Mouse (Mus musculus) hindbrain, embryonic 11.5 days (tissue): ENCODE data around the gene Abcg1. TPM values are rescaled to one million over a fixed set of nuclear protein-coding genes. Genes with fewer than 3 reads are reported as not detected.

Source experiments
- ATAC-seq: fragments of 200-750 bp; cut with Nextera tagmentation; 2 replicates; pipeline ENCODE4 v1.8.0; 2017; ENCODE audit warnings: mild to moderate bottlenecking, moderate TSS enrichment, moderate library complexity; ENCODE audit not compliant: low FRiP score
- DNase-seq: peaks from one replicate; pipeline ENCODE4 v3.0.0-alpha.2; 2015; ENCODE audit warnings: low spot score
- H3K27ac ChIP-seq: fragments of 300-500 bp; sonication (generic); 2 replicates; pipeline ENCODE4 v1.5.1; 2014; ENCODE audit warnings: mild to moderate bottlenecking, low read depth, low read length
- H3K27me3 ChIP-seq: fragments of 300-500 bp; sonication (generic); 2 replicates; pipeline ENCODE4 v1.6.1; 2014; ENCODE audit warnings: mild to moderate bottlenecking, low read length, moderate library complexity, mixed read lengths; ENCODE audit not compliant: control insufficient read depth, insufficient read depth
- H3K36me3 ChIP-seq: fragments of 300-500 bp; sonication (generic); 2 replicates; pipeline ENCODE4 v1.6.1; 2014; ENCODE audit warnings: mild to moderate bottlenecking, low read length, moderate library complexity, mixed read lengths; ENCODE audit not compliant: control insufficient read depth, insufficient read depth
- H3K4me1 ChIP-seq: fragments of 300-500 bp; sonication (generic); replicated peaks from 2 replicates; pipeline ENCODE4 v1.6.1; 2014; ENCODE audit warnings: low read length, mixed read lengths; ENCODE audit not compliant: control insufficient read depth, insufficient read depth
- H3K4me2 ChIP-seq: fragments of 300-500 bp; sonication (generic); replicated peaks from 2 replicates; pipeline ENCODE4 v1.6.1; 2014; ENCODE audit warnings: mild to moderate bottlenecking, low read depth, low read length
- H3K4me3 ChIP-seq: fragments of 300-500 bp; sonication (generic); 2 replicates; pipeline ENCODE4 v1.5.1; 2014; ENCODE audit warnings: low read depth, low read length
- H3K9ac ChIP-seq: fragments of 300-500 bp; sonication (generic); 2 replicates; pipeline ENCODE4 v1.6.1; 2014; ENCODE audit warnings: low read depth, low read length
- H3K9me3 ChIP-seq: fragments of 300-500 bp; sonication (generic); 2 replicates; pipeline ENCODE4 v1.6.1; 2016; ENCODE audit warnings: low read length; ENCODE audit not compliant: control insufficient read depth
- WGBS: fragments of 180-500 bp; shearing (Covaris S2); extraction: QIAGEN DNeasy Blood & Tissue Kit; methylation state at CpG from one replicate; pipeline ENCODE4 v1.1.7; 2014; 5-methylcytosine and 5-hydroxymethylcytosine counted together
- polyA plus RNA-seq: library from polyadenylated mRNA; unstranded; fragments of >200 nt; fragmentation: Nextera tagmentation; extraction: Ambion mirVana; gene quantifications from 2 replicates; pipeline ENCODE4 v1.2.1, GENCODE M21; 2014

The Abcg1 gene
- polyA plus RNA-seq, 1 experiment from 2014 or later = 10.5 TPM

- Histone ChIP-seq H3K27ac (no peak overlapping the region), H3K9me3 (no peaks in the 10 kb centered on the region; the same call in 1 of the 2 replicates), H3K36me3 (no peaks in the 10 kb centered on the region), H3K9ac (no peak overlapping the region), H3K4me1 (no peaks in the 10 kb centered on the region; the same call in 1 of the 2 replicates), H3K4me2 (no peak overlapping the region), H3K4me3 (no peak overlapping the region), H3K27me3 (no peaks in the 10 kb centered on the region)
- ATAC-seq = no peak
- DNase-seq = no peak
- 85% methylated on average over 22 of the region's 22 CpGs for WGBS
Observed at GRCm38 (mm10) chr17:31036168-31036876, 21.2 kb upstream of the Abcg1 start.

GRCm38 (mm10) chr17:31037331-31037730, 20.1 kb upstream of the Abcg1 start:
- Histone ChIP-seq H3K27ac (no peak overlapping the region), H3K36me3 (no peaks in the 10 kb centered on the region), H3K4me2 (no peak overlapping the region), H3K9ac (no peak overlapping the region), H3K27me3 (no peaks in the 10 kb centered on the region), H3K9me3 (no peaks in the 10 kb centered on the region), H3K4me1 (no peaks in the 10 kb centered on the region; the same call in 1 of the 2 replicates), H3K4me3 (no peak overlapping the region)
- no peak for DNase-seq
- WGBS = 76% methylated on average over 8 of the region's 8 CpGs
- ATAC-seq = no peak

GRCm38 (mm10) chr17:31038381-31038780, 19.1 kb upstream of the Abcg1 start:
- no peak for ATAC-seq

GRCm38 (mm10) chr17:31039626-31040025, 17.8 kb upstream of the Abcg1 start:
- WGBS = 72% methylated on average over 7 of the region's 7 CpGs
- H3K27me3 ChIP-seq = no peaks in the 10 kb centered on the region
- no peak overlapping the region for H3K4me3 ChIP-seq
- H3K4me1 ChIP-seq = no peaks in the 10 kb centered on the region
- no peak overlapping the region for H3K4me2 ChIP-seq
- DNase-seq (no peak), ATAC-seq (no peak)
- no peaks in the 10 kb centered on the region for H3K36me3 ChIP-seq
- H3K27ac ChIP-seq = no peak overlapping the region
- H3K9ac ChIP-seq = no peak overlapping the region
- no peaks in the 10 kb centered on the region for H3K9me3 ChIP-seq

More at GRCm38 (mm10) chr17:31038381-31038780, 19.1 kb upstream of the Abcg1 start:
- no peaks in the 10 kb centered on the region for H3K36me3 ChIP-seq
- no peak for DNase-seq
- 83% methylated on average over 4 of the region's 4 CpGs for WGBS
- H3K4me3 ChIP-seq = no peak overlapping the region
- no peaks in the 10 kb centered on the region for H3K27me3 ChIP-seq
- H3K9ac ChIP-seq = no peak overlapping the region
- H3K27ac ChIP-seq = no peak overlapping the region
- no peak overlapping the region for H3K4me2 ChIP-seq
- H3K9me3 ChIP-seq = no peaks in the 10 kb centered on the region
- no peaks in the 10 kb centered on the region; the same call in 1 of the 2 replicates for H3K4me1 ChIP-seq

GRCm38 (mm10) chr17:31040421-31040820, 17.1 kb upstream of the Abcg1 start:
- H3K4me3 ChIP-seq = no peak overlapping the region
- H3K27me3 ChIP-seq = no peaks in the 10 kb centered on the region
- no peaks in the 10 kb centered on the region for H3K4me1 ChIP-seq
- H3K4me2 ChIP-seq = no peak overlapping the region
- ATAC-seq (no peak), DNase-seq (no peak)
- 72% methylated on average over 7 of the region's 7 CpGs for WGBS
- no peaks in the 10 kb centered on the region for H3K9me3 ChIP-seq
- H3K27ac ChIP-seq = no peak overlapping the region
- no peaks in the 10 kb centered on the region for H3K36me3 ChIP-seq
- H3K9ac ChIP-seq = no peak overlapping the region

- Histone ChIP-seq H3K4me3 (no peak overlapping the region), H3K27ac (no peak overlapping the region), H3K36me3 (no peaks in the 10 kb centered on the region), H3K9me3 (no peaks in the 10 kb centered on the region), H3K4me2 (no peak overlapping the region), H3K9ac (no peak overlapping the region), H3K4me1 (no peaks in the 10 kb centered on the region), H3K27me3 (no peaks in the 10 kb centered on the region)
- DNase-seq (no peak), ATAC-seq (no peak)
- WGBS = 73% methylated on average over 2 of the region's 2 CpGs
Observed at GRCm38 (mm10) chr17:31042751-31043150, 14.7 kb upstream of the Abcg1 start.

GRCm38 (mm10) chr17:31057891-31058744, 643 bp downstream of the Abcg1 start:
- H3K9ac ChIP-seq = peak overlapping the region; percentile 16
- H3K27ac ChIP-seq = 0 out of 2 replicates have a peak overlapping the region, but pooled peaks have one; percentile 3
- H3K36me3 ChIP-seq = no peaks in the 10 kb centered on the region
- peaks cover 8% of the 10 kb centered on the region for H3K27me3 ChIP-seq
- WGBS = 2% methylated on average over 31 of the region's 31 CpGs
- peak overlapping the region; percentile 79 for H3K4me2 ChIP-seq
- peak overlapping the region; percentile 44 for H3K4me3 ChIP-seq
- no peaks in the 10 kb centered on the region for H3K9me3 ChIP-seq
- ATAC-seq (peak; percentile 70), DNase-seq (peak; percentile 47)
- peaks cover 2% of the 10 kb centered on the region; the same call in 1 of the 2 replicates for H3K4me1 ChIP-seq

GRCm38 (mm10) chr17:31058745-31059085, 1.2 kb downstream of the Abcg1 start:
- Histone ChIP-seq H3K27ac (0 out of 2 replicates have a peak overlapping the region, but pooled peaks have one; percentile 3), H3K27me3 (peaks cover 8% of the 10 kb centered on the region), H3K4me2 (peak overlapping the region; percentile 79), H3K4me1 (peaks cover 2% of the 10 kb centered on the region; the same call in 1 of the 2 replicates), H3K9ac (no peak overlapping the region), H3K9me3 (no peaks in the 10 kb centered on the region), H3K36me3 (no peaks in the 10 kb centered on the region), H3K4me3 (peak overlapping the region; percentile 44)
- DNase-seq = peak; percentile 65
- WGBS = 3% methylated on average over 13 of the region's 13 CpGs
- no peak for ATAC-seq
